Mouse (Mus musculus) MEL (cell line): Measurements from ENCODE around the gene Nat8f7. TPM values are rescaled to one million over a fixed set of nuclear protein-coding genes. Genes with fewer than 3 reads are reported as not detected.

Source experiments
- polyA plus RNA-seq, 2 experiments: library from polyadenylated mRNA; stranded (reverse) in 1 of 2; unstranded in 1 of 2; fragments of >175 nt in 1 of 2; fragments of >200 nt in 1 of 2; gene quantifications; 2 replicates each; pipeline versions ENCODE4 v1.2.1 to v1.2.4; 2012; ENCODE audit warnings: low replicate concordance in 2 of 2, low read depth in 1 of 2; ENCODE audit not compliant: insufficient read length in 2 of 2, insufficient read depth in 1 of 2, missing spikeins in 1 of 2
- total RNA-seq: library from RNA; depleted of rRNA; stranded (reverse); fragments of 300-350 nt; gene quantifications from 2 replicates; pipeline ENCODE4 v1.2.3, GENCODE M21; 2012; rRNA removed

Nat8f7 gene
- total and polyA plus RNA-seq, 3 experiments = not detected

Other genes starting within 250 kb of the Nat8f7 start
- 0.04 TPM in 1 of 2 replicates, not detected in the other for gene Fbxo41, start 210.2 kb downstream of the Nat8f7 start, total RNA-seq
- under 1 TPM in 1 of 2 experiments, not detected in 1; 0.01 TPM for gene Fbxo41, start 210.2 kb downstream of the Nat8f7 start, polyA plus RNA-seq
- gene Egr4, start 199.6 kb downstream of the Nat8f7 start, total RNA-seq = not detected in 2 replicates
- gene Egr4, start 199.6 kb downstream of the Nat8f7 start, polyA plus RNA-seq = not detected
- gene Alms1, start 125.7 kb downstream of the Nat8f7 start, total RNA-seq = 8.8 and 9.0 TPM in 2 replicates
- gene Alms1, start 125.7 kb downstream of the Nat8f7 start, polyA plus RNA-seq = 10 to 100 TPM in 1 of 2 experiments, 1 to 10 TPM in 1; 7.5 to 47.3 TPM
- not detected in 2 replicates for gene Nat8f3, start 52.5 kb upstream of the Nat8f7 start, total RNA-seq
- under 1 TPM in 1 of 2 experiments, not detected in 1; 0.06 TPM for gene Nat8f3, start 52.5 kb upstream of the Nat8f7 start, polyA plus RNA-seq
- not detected in 2 replicates for gene Nat8f6, start 107.7 kb upstream of the Nat8f7 start, total RNA-seq
- gene Nat8f6, start 107.7 kb upstream of the Nat8f7 start, polyA plus RNA-seq = not detected
- gene Nat8f5, start 107.8 kb upstream of the Nat8f7 start, total RNA-seq = not detected in 2 replicates
- not detected for gene Nat8f5, start 107.8 kb upstream of the Nat8f7 start, polyA plus RNA-seq
- not detected in 2 replicates for gene Nat8, start 118.9 kb upstream of the Nat8f7 start, total RNA-seq
- under 1 TPM in 1 of 2 experiments, not detected in 1; 0.10 TPM for gene Nat8, start 118.9 kb upstream of the Nat8f7 start, polyA plus RNA-seq
- gene Nat8f2, start 156.0 kb upstream of the Nat8f7 start, total RNA-seq = 0.03 and 0.12 TPM in 2 replicates
- gene Nat8f2, start 156.0 kb upstream of the Nat8f7 start, polyA plus RNA-seq = under 1 TPM in 1 of 2 experiments, not detected in 1; 0.06 TPM
- 2.3 and 3.0 TPM in 2 replicates for gene Nat8f4, start 191.7 kb upstream of the Nat8f7 start, total RNA-seq
- gene Nat8f4, start 191.7 kb upstream of the Nat8f7 start, polyA plus RNA-seq = 1 to 10 TPM in 1 of 2 experiments, not detected in 1; 2.6 TPM
- gene Tprkb, start 198.7 kb upstream of the Nat8f7 start, total RNA-seq = 63.3 and 66.5 TPM in 2 replicates
- gene Tprkb, start 198.7 kb upstream of the Nat8f7 start, polyA plus RNA-seq = 10 to 100 TPM; 85.1 to 87.6 TPM
- gene Nat8f1, start 202.5 kb upstream of the Nat8f7 start, total RNA-seq = 5.3 and 5.7 TPM in 2 replicates
- 1 to 10 TPM in 1 of 2 experiments, not detected in 1; 6.9 TPM for gene Nat8f1, start 202.5 kb upstream of the Nat8f7 start, polyA plus RNA-seq
- gene Dusp11, start 248.5 kb upstream of the Nat8f7 start, total RNA-seq = 33.2 and 34.8 TPM in 2 replicates
- 10 to 100 TPM; 22.4 to 42.3 TPM for gene Dusp11, start 248.5 kb upstream of the Nat8f7 start, polyA plus RNA-seq